Mouse (Mus musculus): ENCODE measurements around the gene Prr14l.

DNA sequence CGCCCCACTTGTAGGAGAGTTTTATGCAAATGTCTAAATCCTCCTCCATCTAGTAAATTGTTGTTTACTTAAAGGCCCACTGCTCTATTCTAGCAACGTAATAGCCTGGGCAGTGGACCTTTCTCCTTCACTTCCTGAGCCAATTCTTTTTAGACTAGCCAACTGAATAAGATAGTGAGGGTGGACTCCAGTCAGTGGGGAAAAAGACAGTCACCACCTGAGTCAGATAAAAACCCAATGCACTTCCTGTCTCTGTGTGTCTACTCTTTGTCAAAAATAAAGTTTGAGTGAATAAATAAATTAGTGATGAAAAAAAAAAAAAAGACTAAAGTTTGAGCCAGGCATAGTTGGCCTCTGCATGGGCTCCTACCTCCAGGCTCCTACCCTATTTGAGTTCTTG is 94.4 kb downstream of the Prr14l start:
- TF ChIP-seq CTCF (IDR thresholded peaks at IDR 0.05; ENCODE audit: borderline replicate concordance, control insufficient read depth, extremely low read depth, insufficient read depth, low read length, poor library complexity) (no peak), POLR2A (IDR thresholded peaks at IDR 0.05; ENCODE audit: control insufficient read depth, extremely low read depth, insufficient read depth, low read length, poor library complexity) (no peak)
